Mouse (Mus musculus) testis, postnatal 14 days (tissue): Measurements from ENCODE around the gene Rheb.
"Not testable (repeated sequence)": the region's sequence is repeated elsewhere in the genome, so short reads cannot be mapped to it uniquely, and the experiment has no call there.

Source experiments
- DNase-seq: peaks from one replicate; pipeline ENCODE4 v3.0.0; 2021; ENCODE audit warnings: low spot score

The Rheb gene

DNA sequence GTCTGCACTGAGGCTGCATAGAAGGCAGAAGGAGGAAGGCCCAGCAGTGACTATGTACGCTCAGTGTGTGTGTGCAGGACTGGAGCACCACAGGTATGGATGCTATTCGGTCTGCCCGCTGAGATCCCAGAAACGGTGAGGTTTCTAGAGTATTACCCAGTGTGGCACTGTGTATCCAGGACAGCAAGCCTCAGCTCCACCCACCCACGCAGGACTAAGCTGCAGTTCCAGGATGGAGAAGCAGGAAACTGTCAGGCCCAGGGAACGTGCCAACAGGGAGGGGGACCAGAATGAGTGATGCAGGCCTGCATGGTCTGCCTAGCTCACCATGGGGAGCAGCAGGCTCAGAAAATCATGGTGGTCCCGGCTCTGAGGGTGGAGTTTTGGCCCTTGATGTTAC, 49.5 kb downstream of the Rheb start:
- no peak for DNase-seq

DNA sequence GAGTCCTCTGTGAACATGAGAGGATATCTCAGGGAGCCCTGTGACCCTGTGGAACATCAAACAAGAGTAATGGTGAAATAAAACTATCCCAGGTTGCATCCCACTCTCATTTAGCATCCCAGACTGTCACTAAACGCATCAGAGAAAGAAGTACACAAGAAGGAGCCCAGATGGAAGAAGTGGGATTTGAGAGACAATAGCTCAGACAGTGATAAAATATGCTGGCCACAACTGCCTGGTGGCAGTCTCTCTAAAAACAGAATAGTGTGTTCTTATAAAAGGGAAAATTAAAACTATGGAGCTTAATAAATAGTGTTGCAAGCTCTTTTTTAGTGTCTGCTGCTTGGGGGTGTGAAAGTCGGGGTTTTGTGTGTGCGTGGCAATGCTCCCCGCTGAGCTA, 59.5 kb downstream of the Rheb start:
- DNase-seq = no peak

DNA sequence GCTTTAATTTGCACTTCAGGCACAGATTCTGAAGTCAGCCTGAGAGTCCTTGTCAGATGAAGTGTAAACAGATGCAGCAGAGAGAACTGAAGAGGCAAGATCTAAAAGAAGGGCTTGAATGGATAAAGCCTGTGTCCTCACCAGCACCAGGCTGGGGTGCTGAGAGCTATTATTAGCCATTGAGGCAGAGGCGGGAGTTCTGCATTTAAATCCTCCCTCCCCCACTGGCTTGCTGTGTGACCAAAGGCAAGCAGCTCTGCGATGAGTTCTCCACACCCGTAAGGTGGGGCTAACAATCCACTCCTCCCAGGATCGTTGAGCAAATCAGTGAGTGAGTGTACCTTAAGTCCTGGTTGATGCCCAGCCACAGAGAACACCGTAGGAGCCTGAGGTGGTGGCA, 61.4 kb downstream of the Rheb start:
- DNase-seq = no peak

DNA sequence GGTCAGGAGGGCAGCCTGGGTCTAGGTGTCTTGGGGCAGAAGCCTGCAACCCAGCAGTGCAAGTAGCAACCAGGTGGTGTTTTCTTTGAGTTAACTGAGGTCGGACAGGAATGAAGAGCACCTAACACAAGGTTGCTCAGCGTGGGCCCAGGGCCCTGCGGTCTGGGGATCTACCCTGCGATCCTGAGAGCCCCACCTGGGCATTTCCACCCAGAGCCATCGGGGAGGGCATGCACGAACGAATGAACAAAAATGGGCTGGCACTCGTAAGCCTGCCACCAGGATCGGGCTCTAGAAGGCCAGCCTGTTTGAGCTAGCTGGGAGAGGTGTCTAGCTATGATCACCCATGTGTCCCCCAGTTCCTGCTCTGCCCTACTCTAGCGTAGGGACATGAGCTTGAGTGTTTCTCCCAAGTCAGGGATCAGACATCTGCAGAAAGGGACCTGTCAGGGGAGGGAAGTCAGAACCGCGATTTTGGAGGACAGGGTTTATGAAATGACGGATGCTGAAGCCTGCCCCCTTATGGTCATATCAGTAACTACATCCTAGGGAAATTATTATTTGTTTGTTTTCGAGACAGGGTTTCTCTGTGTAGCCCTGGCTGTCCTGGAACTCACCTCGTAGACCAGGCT, 62.4 kb downstream of the Rheb start:
- DNase-seq = no peak

DNA sequence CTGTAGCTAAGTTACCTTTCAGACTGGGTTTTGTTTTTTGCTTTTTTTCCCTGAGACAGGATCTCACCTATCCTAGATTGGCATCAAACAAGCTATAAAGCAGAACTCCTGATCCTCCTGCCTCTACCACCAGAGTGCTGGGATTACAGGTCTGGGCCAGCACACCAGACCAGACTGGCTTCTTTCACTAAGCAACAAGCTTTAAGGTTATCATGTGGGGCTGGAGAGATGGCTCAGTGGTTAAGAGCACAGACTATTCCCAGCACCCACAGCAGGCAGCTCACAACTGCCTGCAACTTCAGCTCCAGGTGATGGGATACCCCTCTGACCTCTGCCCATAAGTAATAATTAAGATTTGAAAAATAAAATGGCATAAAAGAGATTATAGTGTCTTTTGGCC, 63.1 kb downstream of the Rheb start:
- DNase-seq = no peak

DNA sequence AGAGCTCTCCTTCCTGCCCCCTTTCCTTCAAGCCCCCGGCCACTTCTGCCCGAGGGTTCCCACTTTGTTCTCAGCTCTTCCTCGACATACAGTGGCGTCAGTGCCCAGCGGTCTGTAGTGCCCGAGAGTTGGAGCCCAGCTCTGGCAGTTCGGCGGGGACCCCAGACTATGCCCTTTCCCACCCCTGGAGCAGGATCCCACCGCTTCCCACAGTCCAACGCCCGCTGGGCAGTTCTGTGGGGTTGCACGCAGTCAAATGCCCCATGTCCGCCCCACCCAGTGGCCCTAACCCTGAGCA, 63.6 kb downstream of the Rheb start:
- DNase-seq = no peak

DNA sequence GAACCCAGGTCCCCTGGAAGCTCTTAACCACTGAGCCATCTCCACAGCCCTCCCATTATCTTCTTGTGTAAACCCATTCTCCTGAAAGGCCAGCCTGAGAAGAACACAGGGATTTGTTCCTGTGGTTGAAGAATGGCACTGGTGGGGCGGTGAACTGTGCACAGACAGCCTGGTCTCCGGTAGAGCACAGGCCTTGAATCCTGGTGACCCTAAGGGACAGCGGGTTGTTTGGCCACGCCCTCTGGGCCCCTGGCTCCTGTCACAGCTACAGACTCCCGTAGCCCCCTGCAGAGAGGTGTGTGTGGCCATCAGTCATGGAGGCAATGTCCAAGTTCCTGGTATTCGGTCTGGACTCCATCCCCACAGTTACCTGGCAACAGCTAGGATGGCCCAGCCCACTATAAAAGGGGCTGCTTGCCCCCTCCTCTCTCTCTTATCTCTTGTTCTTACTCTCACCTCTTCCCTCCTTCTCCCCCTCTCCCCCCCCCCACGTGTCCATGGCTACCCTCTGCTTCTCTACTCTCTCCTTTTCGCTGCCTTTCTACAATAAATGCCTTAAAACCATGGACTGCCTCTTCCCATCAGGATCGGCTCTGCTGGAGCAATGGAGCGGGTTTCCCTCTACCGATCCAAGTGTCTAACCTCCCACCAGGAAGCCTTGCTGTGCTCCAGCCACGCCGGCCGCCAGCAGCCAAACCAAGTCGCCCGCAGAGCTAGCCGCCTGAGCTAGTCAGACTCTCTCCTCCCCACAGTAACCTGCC, 64.2 kb downstream of the Rheb start:
- no peak for DNase-seq

DNA sequence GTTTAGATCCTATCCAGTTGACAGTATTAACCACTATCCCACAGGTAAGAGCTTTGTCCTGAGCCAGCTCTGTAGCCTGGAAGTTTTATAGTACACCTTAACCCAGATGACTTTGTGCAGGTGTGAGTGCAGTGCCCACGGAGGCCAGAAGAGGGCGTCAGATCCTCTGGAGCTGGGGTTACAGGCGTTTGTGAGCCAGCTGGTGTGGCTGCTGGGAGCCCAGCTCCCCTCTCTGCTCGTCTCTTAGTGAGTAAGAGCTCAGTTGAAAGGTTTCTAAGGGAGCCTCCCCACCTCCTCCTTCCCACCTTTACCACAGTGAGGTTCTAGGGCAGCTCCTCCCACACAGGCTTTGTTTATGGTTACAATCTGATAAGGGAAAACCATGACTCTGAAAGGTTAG, 65.7 kb downstream of the Rheb start:
- no peak for DNase-seq

DNA sequence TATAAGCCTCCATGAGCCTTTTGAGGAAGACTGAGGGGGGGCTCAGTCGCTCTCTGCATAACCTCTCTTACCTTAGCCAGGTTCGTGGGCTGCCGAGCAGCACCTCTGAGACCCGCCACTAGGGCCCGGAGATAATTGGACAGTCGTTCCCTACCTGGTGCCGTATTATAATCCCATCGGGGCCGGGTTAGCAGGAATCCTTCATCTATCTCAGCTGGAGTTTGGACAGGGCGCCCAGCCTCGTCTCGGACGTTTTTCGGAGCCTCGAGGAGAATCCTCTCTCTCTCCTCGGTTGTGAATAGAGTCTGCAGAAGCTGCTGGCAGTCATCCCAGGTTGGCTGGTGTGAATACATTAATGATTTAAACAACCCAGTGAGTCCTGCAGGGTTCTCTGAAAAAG, 67.9 kb downstream of the Rheb start:
- DNase-seq = not testable (repeated sequence)

DNA sequence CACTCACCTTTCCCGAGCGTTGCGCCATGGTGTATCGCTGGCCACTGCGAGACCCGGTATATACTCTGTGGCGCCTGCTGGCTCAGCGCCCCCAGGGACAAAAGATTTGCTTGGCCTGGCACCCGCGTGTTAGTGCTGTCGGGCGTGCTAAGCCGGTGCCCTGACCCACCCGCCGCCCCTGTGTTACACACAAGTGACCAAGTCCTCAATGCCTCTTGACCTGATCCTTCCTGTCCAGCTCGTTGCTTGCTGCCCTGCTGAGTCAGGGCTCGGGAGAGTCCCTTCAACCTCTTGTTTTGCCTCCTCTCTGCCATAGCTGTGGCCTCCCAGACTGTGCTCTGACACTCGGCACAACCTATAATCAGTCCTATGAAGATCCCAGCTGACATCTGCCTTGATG, 84.6 kb downstream of the Rheb start, which contains the start of gene Crygn:
Gene Crygn (minus strand): TSS at position 193 of the 400 bp plus-strand sequence.
- DNase-seq = no peak

DNA sequence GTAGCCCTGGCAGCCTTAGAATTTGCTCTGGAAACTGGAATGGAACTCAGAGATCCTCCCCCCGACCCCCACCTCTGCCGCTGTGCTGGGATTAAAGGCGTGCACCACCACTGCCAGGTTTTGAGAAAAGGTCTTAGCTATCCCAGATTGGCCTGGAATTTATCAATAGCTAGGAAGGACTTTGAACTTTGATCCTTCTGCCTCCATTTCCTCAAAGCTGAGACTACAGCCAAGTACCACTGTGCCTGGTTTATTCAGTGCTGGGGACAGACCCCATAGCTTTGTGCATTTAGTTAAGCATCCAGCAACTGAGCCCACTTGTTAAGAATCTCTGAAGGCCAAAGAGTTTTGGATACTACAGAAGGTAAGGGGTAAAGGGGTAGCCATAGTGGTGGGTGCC, 85.5 kb downstream of the Rheb start:
- no peak for DNase-seq
